Mouse (Mus musculus) heart, postnatal 0 days (tissue): ENCODE results near the gene Ackr3.

ENCODE experiments used
- CTCF ChIP-seq: IDR thresholded peaks from 2 replicates; pipeline ENCODE4 v1.5.1; 2016; ENCODE audit warnings: antibody characterized with exemption, control low read depth, low read depth
- EP300 ChIP-seq: IDR thresholded peaks from 2 replicates; pipeline ENCODE4 v1.6.1; 2016; ENCODE audit warnings: antibody characterized with exemption, low read depth

DNA sequence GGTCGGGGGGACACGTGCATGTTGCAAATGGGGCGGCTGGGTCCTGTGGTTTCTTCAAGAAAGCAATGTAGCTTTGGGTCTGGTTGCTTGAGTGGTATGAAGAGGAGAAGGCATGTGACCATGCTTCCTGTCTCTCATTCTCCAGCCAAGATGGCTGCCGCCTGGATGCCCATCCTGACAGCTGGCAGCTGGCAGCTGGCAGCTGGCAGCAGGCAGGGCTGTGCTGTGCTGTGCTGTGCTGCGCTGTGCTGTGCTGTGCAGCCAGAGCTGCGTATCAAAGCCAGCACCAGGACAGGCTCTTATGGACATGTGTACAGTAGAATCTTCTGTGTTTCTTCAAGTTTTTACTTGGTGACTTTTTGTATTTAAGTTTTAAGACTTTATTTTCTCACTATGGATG is 11.1 kb downstream of the Ackr3 start:
- TF ChIP-seq EP300 (no peak), CTCF (no peak)
